Mouse (Mus musculus): Measurements from ENCODE around the gene Prrg2. TPM values are rescaled to one million over a fixed set of nuclear protein-coding genes. Genes with fewer than 3 reads are reported as not detected.

The Prrg2 gene
- polyA plus RNA-seq, 1 experiment from 2014 or later, result 17.1 TPM

- Histone ChIP-seq H3K4me2 (replicated peaks; ENCODE audit: low read depth, low read length) (no peak overlapping the region), H3K27me3 (ENCODE audit: control insufficient read depth, insufficient read depth, low read length) (no peaks in the 10 kb centered on the region), H3K4me3 (ENCODE audit: low read depth, low read length) (no peak overlapping the region), H3K4me1 (replicated peaks; ENCODE audit: control insufficient read depth, insufficient read depth, low read length) (peaks cover 6% of the 10 kb centered on the region; the same call in 1 of the 2 replicates), H3K36me3 (ENCODE audit: control insufficient read depth, insufficient read depth, low read length) (no peaks in the 10 kb centered on the region), H3K27ac (ENCODE audit: low read depth, low read length) (no peak overlapping the region), H3K9ac (ENCODE audit: low read depth, low read length) (no peak overlapping the region), H3K9me3 (ENCODE audit: control insufficient read depth, low read length) (no peaks in the 10 kb centered on the region)
- DNase-seq (ENCODE audit: low spot score), result peak; percentile 34
- 80% methylated on average over 10 of the region's 10 CpGs for WGBS
- ATAC-seq (ENCODE audit: low FRiP score), result no peak
Observed at GRCm38 (mm10) chr7:45058607-45059571, 3.6 kb downstream of the Prrg2 start.

DNA sequence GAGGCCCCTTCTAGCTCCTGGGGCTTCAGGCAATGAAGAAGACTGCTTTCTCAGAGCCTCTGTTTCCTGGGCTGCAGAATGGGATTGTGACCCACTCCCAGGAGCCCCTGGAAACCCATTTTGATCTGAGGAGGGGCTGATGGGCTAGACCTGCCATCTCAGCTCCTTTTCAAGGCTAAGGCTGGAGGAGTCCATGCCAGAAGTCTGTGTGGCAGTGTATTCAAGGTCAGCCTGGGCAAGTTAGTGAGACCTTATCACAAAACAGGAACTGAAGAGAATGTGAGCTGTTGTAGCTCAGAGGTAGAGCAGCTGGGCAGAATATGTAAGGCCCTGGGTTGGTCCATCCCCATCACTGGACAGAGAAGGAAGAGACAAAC, 5.5 kb downstream of the Prrg2 start:
- Histone ChIP-seq H3K4me1 (replicated peaks; ENCODE audit: control insufficient read depth, insufficient read depth, low read length) (peaks cover 6% of the 10 kb centered on the region; the same call in 1 of the 2 replicates), H3K27ac (ENCODE audit: low read depth, low read length) (no peak overlapping the region), H3K9me3 (ENCODE audit: control insufficient read depth, low read length) (no peaks in the 10 kb centered on the region), H3K4me3 (ENCODE audit: low read depth, low read length) (no peak overlapping the region), H3K36me3 (ENCODE audit: control insufficient read depth, insufficient read depth, low read length) (no peaks in the 10 kb centered on the region), H3K27me3 (ENCODE audit: control insufficient read depth, insufficient read depth, low read length) (no peaks in the 10 kb centered on the region), H3K9ac (ENCODE audit: low read depth, low read length) (no peak overlapping the region), H3K4me2 (replicated peaks; ENCODE audit: low read depth, low read length) (no peak overlapping the region)
- ATAC-seq (ENCODE audit: low FRiP score), result no peak
- DNase-seq (ENCODE audit: low spot score), result no peak

DNA sequence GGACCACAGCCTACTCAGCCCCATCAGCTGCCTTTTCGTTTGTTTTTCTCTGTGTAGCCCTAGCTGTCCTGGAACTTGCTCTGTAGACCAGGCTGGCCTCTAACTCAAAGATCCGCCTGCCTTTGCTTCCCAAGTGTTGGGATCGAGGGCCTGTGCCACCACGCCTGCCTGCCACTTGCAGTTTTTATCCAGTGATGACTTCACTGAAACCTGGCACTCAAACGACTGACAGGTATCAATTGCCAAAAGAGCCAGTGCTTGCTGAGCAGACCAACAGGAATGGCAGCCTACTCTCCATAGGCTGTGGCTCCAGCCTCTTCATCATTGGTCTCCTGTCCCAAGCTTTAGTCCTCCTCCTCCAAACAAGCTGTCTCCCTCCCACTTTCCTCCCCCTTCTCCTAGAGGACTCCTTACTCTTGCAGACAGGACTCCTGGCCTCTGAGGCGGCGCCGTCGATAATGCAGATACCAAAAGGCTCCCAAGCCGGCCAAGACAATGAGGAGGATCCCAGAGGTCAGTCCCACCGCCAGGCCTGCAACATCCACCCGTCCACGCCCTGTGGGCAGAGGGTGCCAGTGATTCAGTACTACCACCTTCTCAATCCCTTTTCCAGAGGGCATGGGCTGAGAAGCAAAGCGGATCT, 6.0 kb downstream of the Prrg2 start:
- Histone ChIP-seq H3K9me3 (ENCODE audit: control insufficient read depth, low read length) (no peaks in the 10 kb centered on the region), H3K4me1 (replicated peaks; ENCODE audit: control insufficient read depth, insufficient read depth, low read length) (peaks cover 8% of the 10 kb centered on the region; the same call in 1 of the 2 replicates), H3K4me2 (replicated peaks; ENCODE audit: low read depth, low read length) (no peak overlapping the region), H3K27ac (ENCODE audit: low read depth, low read length) (no peak overlapping the region), H3K9ac (ENCODE audit: low read depth, low read length) (no peak overlapping the region), H3K36me3 (ENCODE audit: control insufficient read depth, insufficient read depth, low read length) (no peaks in the 10 kb centered on the region), H3K4me3 (ENCODE audit: low read depth, low read length) (no peak overlapping the region), H3K27me3 (ENCODE audit: control insufficient read depth, insufficient read depth, low read length) (no peaks in the 10 kb centered on the region)
- no peak for DNase-seq (ENCODE audit: low spot score)
- ATAC-seq (ENCODE audit: low FRiP score), result no peak
- 67% methylated on average over 14 of the region's 14 CpGs for WGBS

DNA sequence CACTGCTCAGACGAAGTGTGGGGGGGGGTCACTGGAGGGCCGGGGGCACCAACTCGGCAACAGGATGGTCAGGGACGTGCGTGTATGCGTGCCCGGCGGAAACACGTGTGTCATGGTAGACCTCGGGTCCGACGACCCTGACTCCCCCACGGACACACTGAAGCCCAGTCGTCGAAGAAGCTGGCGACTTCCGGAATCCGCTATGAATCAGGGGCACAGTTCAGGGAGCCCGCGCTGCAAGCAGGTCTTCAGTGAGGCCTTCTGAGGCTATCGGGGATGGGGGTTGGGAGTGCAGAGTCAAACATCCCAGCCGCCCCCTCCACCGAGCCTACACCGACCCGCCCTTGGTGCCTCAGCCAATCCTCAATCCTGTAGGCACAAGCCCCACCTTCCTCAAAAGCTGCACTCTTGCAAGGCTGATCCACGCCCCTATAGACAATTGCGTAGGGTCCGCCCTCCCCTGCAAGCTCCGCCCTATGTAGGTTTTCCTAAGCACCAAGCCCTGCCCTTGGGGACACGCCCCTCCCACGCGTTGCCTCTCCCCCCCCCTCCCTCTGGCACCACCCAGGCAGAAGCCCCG, 8.5 kb downstream of the Prrg2 start:
- Histone ChIP-seq H3K9ac (ENCODE audit: low read depth, low read length) (peak overlapping the region; percentile 81), H3K4me3 (ENCODE audit: low read depth, low read length) (peak overlapping the region; percentile 92), H3K9me3 (ENCODE audit: control insufficient read depth, low read length) (no peaks in the 10 kb centered on the region), H3K4me2 (replicated peaks; ENCODE audit: low read depth, low read length) (peak overlapping the region; percentile 96), H3K36me3 (ENCODE audit: control insufficient read depth, insufficient read depth, low read length) (peaks cover 11% of the 10 kb centered on the region), H3K4me1 (replicated peaks; ENCODE audit: control insufficient read depth, insufficient read depth, low read length) (0 out of 2 replicates have a peak, but pooled peaks cover 3% of the 10 kb centered on the region), H3K27me3 (ENCODE audit: control insufficient read depth, insufficient read depth, low read length) (no peaks in the 10 kb centered on the region), H3K27ac (ENCODE audit: low read depth, low read length) (peak overlapping the region; percentile 98)
- DNase-seq (ENCODE audit: low spot score), result peak; percentile 93
- ATAC-seq (ENCODE audit: low FRiP score), result peak; percentile 92
- WGBS, result under 1% methylated on average over 30 of the region's 33 CpGs

- H3K9me3 ChIP-seq (ENCODE audit: control insufficient read depth, low read length), result no peaks in the 10 kb centered on the region
- 0 out of 2 replicates have a peak, but pooled peaks cover 3% of the 10 kb centered on the region for H3K4me1 ChIP-seq (replicated peaks; ENCODE audit: control insufficient read depth, insufficient read depth, low read length)
- H3K4me2 ChIP-seq (replicated peaks; ENCODE audit: low read depth, low read length), result peak overlapping the region; percentile 96
- peak overlapping the region; percentile 98 for H3K27ac ChIP-seq (ENCODE audit: low read depth, low read length)
- H3K36me3 ChIP-seq (ENCODE audit: control insufficient read depth, insufficient read depth, low read length), result peaks cover 18% of the 10 kb centered on the region
- H3K4me3 ChIP-seq (ENCODE audit: low read depth, low read length), result peak overlapping the region; percentile 92
- H3K27me3 ChIP-seq (ENCODE audit: control insufficient read depth, insufficient read depth, low read length), result no peaks in the 10 kb centered on the region
- DNase-seq (ENCODE audit: low spot score) (no peak), ATAC-seq (ENCODE audit: low FRiP score) (peak; percentile 44)
- peak overlapping the region; percentile 81 for H3K9ac ChIP-seq (ENCODE audit: low read depth, low read length)
- under 1% methylated on average over 31 of the region's 59 CpGs for WGBS
Observed at GRCm38 (mm10) chr7:45053117-45053930, 9.2 kb downstream of the Prrg2 start.

- Histone ChIP-seq H3K4me1 (replicated peaks; ENCODE audit: control insufficient read depth, insufficient read depth, low read length) (0 out of 2 replicates have a peak, but pooled peaks cover 3% of the 10 kb centered on the region), H3K27me3 (ENCODE audit: control insufficient read depth, insufficient read depth, low read length) (no peaks in the 10 kb centered on the region), H3K9me3 (ENCODE audit: control insufficient read depth, low read length) (no peaks in the 10 kb centered on the region), H3K9ac (ENCODE audit: low read depth, low read length) (peak within 1 kb of the TSS; percentile 81), H3K4me3 (ENCODE audit: low read depth, low read length) (peak within 1 kb of the TSS; percentile 92), H3K4me2 (replicated peaks; ENCODE audit: low read depth, low read length) (peak within 1 kb of the TSS; percentile 96), H3K27ac (ENCODE audit: low read depth, low read length) (peak within 1 kb of the TSS; percentile 98), H3K36me3 (ENCODE audit: control insufficient read depth, insufficient read depth, low read length) (peaks cover 24% of the 10 kb centered on the region)
- peak; percentile 76 for DNase-seq (ENCODE audit: low spot score)
- WGBS, result 0% methylated on average over 6 of the region's 18 CpGs
- no peak for ATAC-seq (ENCODE audit: low FRiP score)
Observed at GRCm38 (mm10) chr7:45052862-45053116, 9.7 kb downstream of the Prrg2 start, which contains the start of gene Prr12. Gene Prr12 (minus strand): TSS chr7:45052881.

- no peak for ATAC-seq (ENCODE audit: low FRiP score)
Observed at GRCm38 (mm10) chr7:45052181-45052861, 10.2 kb downstream of the Prrg2 start.

GRCm38 (mm10) chr7:45051601-45051974, 10.9 kb downstream of the Prrg2 start:
- Histone ChIP-seq H3K9ac (ENCODE audit: low read depth, low read length) (peak overlapping the region; percentile 81), H3K27ac (ENCODE audit: low read depth, low read length) (peak overlapping the region; percentile 98), H3K27me3 (ENCODE audit: control insufficient read depth, insufficient read depth, low read length) (no peaks in the 10 kb centered on the region), H3K4me2 (replicated peaks; ENCODE audit: low read depth, low read length) (peak overlapping the region; percentile 96), H3K9me3 (ENCODE audit: control insufficient read depth, low read length) (no peaks in the 10 kb centered on the region), H3K4me3 (ENCODE audit: low read depth, low read length) (peak overlapping the region; percentile 92), H3K4me1 (replicated peaks; ENCODE audit: control insufficient read depth, insufficient read depth, low read length) (0 out of 2 replicates have a peak, but pooled peaks cover 3% of the 10 kb centered on the region), H3K36me3 (ENCODE audit: control insufficient read depth, insufficient read depth, low read length) (peaks cover 31% of the 10 kb centered on the region)
- peak; percentile 39 for DNase-seq (ENCODE audit: low spot score)
- 3% methylated on average over 13 of the region's 13 CpGs for WGBS
- no peak for ATAC-seq (ENCODE audit: low FRiP score)

More at GRCm38 (mm10) chr7:45052181-45052861, 10.2 kb downstream of the Prrg2 start:
- peak; percentile 72 for DNase-seq (ENCODE audit: low spot score)
- WGBS, result 2% methylated on average over 38 of the region's 38 CpGs
- peak overlapping the region; percentile 81 for H3K9ac ChIP-seq (ENCODE audit: low read depth, low read length)
- H3K9me3 ChIP-seq (ENCODE audit: control insufficient read depth, low read length), result no peaks in the 10 kb centered on the region
- H3K27ac ChIP-seq (ENCODE audit: low read depth, low read length), result peak overlapping the region; percentile 98
- H3K36me3 ChIP-seq (ENCODE audit: control insufficient read depth, insufficient read depth, low read length), result peaks cover 27% of the 10 kb centered on the region
- H3K4me1 ChIP-seq (replicated peaks; ENCODE audit: control insufficient read depth, insufficient read depth, low read length), result 0 out of 2 replicates have a peak, but pooled peaks cover 3% of the 10 kb centered on the region
- peak overlapping the region; percentile 92 for H3K4me3 ChIP-seq (ENCODE audit: low read depth, low read length)
- peak overlapping the region; percentile 96 for H3K4me2 ChIP-seq (replicated peaks; ENCODE audit: low read depth, low read length)
- H3K27me3 ChIP-seq (ENCODE audit: control insufficient read depth, insufficient read depth, low read length), result no peaks in the 10 kb centered on the region
